Mouse (Mus musculus) brain, embryonic 14.5 days (tissue): ENCODE results near the gene Cdyl. TPM values are rescaled to one million over a fixed set of nuclear protein-coding genes. Genes with fewer than 3 reads are reported as not detected.

Source experiments
- DNase-seq: peaks from one replicate; pipeline ENCODE4 v3.0.0-alpha.2; 2011; ENCODE audit warnings: low read depth
- CTCF ChIP-seq: fragments of 200-500 bp; IDR thresholded peaks from 2 replicates; pipeline ENCODE4 v1.5.1; 2012; ENCODE audit warnings: inconsistent platforms, mild to moderate bottlenecking, moderate library complexity, borderline replicate concordance; ENCODE audit not compliant: insufficient read depth, insufficient read length; ENCODE audit errors: extremely low read depth
- POLR2A ChIP-seq: fragments of 200-500 bp; IDR thresholded peaks from 2 replicates; pipeline ENCODE4 v1.6.1; 2012; ENCODE audit warnings: mild to moderate bottlenecking, inconsistent platforms, borderline replicate concordance; ENCODE audit not compliant: poor library complexity, insufficient read depth, insufficient read length, severe bottlenecking; ENCODE audit errors: extremely low read depth
- polyA plus RNA-seq: library from polyadenylated mRNA; depleted of rRNA; stranded (reverse); fragments of >200 nt; gene quantifications from 2 replicates; pipeline ENCODE4 v1.2.3, GENCODE M21; 2012

Cdyl gene
- polyA plus RNA-seq, 1 experiment: 6.9 TPM

DNA sequence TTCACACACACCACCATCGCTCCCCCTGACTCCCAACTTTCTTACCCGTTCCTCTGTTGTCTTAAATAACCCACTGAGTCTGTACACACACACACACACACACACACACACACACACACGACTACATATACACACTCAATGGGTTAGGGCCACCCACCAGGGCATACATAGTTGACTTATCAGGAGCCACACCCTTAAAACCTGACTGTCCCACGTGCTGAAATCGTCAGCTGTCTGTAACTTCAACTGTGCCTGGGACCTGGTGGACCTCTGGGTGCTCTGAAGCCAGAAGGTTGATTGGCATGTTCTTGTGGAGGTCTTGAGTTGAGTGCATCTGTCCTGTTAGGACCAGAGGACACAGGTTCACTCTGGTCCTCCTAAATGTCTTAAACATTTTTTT is 90.0 kb downstream of the Cdyl start:
- DNase-seq: no peak
- TF ChIP-seq CTCF: no peak
- no peak for TF ChIP-seq POLR2A

DNA sequence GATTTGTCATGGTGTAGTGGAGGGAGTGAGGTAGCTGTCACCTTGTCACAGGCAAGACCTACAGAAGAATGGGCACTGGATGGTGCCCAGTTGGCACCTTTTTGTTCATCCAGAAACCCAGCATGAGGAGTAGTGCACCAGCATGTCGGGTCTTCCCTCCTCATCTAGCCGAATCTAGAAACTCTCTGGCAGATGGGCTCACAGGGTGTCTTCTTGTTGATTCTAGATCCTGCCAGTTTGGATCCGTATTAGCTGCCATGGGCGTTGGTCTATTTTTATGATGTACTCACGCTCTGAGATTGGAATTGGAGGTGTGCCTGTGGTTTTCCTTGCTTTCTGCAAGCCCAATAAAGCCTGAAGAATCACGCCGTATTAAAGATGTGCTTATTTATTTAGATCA is 92.4 kb downstream of the Cdyl start:
- DNase-seq: no peak
- TF ChIP-seq POLR2A: no peak
- no peak for TF ChIP-seq CTCF

DNA sequence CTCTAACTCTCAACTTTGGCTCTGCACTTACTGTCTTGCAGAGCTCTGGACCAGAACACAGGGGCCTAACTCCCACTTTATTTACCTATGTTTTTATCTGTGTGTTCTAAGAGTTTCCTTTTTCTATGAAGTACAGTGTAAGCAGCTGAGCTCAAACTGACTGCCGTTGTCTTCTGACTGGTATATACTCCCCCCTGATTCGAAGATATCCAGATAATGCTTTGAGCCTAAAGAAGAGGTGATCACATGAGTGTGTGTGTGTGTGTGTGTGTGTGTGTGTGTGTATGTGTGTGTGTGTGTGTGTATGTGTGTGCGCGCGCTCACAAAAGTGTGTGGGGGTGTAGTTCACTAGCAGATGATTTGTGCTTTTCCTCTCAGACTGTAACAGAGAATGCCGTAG is 95.4 kb downstream of the Cdyl start:
- no peak for DNase-seq

DNA sequence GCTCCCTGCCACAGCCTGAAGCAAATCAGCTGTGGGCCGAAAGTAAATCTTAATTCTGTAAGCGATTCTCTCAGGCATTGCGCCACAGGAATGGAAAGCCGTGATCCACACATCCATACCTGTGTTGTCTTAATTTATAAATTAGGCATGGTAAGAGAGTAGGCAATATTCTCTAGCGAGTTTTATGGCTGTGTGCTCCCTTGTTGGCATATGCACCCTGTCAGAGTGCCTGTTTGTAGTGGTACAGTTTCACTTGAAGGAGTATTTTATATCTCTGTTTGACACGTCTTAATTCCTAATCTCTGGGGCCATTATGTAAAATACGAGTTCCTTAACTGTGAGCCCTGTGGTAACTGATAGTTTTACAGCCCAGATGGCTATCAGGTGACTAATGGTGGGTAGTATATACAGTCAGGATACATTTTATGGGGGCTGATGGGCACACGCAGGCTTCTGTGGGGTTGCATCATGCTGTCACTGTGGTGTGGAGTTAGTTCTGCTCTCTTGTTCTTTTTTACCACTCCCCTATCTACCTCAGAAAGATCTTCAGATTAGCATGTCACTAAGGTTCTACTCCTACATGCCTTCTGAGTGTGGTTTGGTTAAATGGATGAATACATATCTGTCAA is 96.1 kb downstream of the Cdyl start:
- no peak for TF ChIP-seq CTCF
- no peak for DNase-seq

More for the DNA sequence above, 95.4 kb downstream of the Cdyl start:
- TF ChIP-seq POLR2A (no peak), CTCF (no peak)

DNA sequence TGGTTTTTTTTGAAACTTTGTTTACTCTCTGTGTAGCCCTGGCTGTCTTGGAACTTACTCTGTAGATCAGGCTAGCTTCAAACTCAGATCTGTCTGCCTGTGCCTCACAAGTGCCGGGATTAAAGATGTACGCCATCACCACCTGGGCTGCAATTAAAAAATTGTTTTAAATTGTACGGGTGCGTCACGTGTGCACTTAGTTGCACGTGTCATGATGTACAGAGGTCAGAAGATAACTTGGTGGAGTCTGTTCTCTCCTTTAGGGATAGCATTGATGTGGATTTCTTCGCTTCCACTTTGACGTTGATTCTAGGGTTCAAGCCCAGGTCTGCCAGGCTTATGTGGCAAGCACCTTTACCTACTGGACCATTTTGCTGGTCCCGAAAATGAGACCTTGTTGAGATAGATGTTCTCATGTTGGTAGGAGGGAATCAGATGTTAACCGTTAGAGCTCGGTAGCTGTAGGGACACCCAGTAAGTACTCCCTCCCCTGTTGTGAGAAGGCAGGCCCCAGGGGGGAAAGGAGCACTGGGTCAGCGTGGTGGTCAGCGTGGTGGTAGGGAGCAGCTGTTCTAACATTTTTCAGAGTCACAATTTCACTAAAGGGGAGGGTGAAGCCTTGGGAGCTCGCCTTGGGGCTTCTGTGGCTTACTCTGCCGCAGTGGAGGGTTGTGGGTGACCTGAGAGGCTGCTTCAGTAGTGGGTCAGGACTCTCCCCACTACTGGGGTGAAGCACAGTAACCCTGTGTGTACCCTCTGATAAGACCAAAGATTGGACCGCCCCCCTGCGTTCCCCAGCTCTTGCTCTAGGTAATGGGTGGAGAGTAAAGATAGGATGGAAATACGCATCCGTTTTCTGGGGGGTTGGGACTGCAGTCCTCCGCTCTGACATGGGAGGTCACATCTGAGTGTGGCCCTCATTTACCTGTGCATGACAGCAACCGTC is 97.0 kb downstream of the Cdyl start:
- no peak for DNase-seq
- TF ChIP-seq CTCF (no peak), POLR2A (no peak)

DNA sequence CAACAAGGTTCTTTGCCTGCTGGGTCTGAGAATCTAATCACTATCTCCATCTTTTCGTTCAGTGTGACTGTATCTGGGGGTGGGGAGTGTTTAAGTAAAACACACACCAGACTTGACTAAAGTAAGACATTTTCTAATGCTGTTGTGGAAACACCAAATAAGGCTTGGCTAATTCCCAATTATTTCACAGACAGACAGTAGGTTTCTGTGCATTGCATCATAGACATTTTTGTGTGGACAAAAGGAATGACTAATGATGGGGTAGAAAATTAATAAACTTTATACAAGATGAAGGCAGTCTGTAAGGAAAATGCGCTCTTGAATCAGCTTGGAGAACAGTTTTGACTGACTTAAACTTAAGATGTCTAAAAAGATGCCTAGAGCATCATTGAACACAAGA is 100.7 kb downstream of the Cdyl start:
- no peak for TF ChIP-seq POLR2A
- TF ChIP-seq CTCF: no peak
- DNase-seq: no peak

DNA sequence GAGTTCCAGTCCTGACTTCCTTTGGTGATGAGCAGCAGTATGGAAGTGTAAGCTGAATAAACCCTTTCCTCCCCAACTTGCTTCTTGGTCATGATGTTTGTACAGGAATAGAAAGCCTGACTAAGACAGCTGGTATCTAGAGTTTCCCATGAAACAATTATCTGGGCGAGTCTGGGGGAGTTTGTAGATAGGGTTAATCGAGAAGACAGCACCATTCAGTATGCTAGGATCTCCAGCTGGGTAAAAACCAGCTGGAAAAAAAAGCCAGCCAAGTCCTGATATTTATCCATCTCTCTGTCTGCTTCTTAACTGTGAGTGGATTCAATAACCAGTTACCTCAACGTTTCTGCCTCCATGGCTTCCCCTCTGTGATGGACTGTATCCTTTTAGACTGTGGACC is 104.9 kb downstream of the Cdyl start:
- DNase-seq: no peak
- TF ChIP-seq CTCF: no peak
- no peak for TF ChIP-seq POLR2A

DNA sequence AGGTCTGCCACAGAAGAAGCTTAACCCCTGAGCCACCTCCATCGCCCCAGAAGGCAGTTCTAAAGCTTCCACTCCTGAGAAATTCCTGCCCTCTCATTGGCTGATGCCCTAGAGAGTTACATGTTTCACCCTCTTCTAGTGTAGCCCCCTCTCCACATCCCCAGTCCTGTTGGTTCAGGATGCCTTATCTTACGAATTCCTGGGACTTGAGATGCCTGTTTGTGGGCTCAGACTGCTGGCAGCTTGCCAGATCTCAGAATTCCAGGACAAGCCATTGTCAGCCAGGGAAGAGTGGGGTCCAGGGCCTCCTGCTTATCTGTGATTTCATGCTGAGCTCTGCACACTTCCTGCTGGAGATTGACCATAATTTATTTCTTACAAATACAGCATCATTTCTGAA is 106.2 kb downstream of the Cdyl start:
- no peak for TF ChIP-seq CTCF
- TF ChIP-seq POLR2A: no peak
- DNase-seq: peak; percentile 33

DNA sequence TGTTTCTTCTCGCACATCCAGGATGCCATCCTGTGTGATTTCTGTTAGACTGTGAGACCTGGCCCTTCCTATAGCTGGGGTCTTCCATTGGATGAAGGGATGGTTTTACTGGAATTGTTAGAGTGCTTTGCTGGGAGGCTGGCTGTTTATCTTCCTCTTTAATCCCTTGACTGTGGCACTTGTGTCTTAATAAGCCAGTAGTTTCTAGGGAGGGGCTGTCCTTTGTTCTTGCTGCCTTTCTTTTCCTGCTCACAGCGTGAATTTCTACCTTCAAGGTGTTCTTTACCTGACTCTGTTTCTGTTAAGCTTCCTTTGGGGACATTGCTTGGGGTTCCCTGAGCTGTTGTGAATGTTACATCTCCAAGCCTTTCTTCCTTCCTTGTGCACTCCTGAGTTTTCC is 110.0 kb downstream of the Cdyl start:
- TF ChIP-seq CTCF: no peak
- no peak for TF ChIP-seq POLR2A
- DNase-seq: no peak

DNA sequence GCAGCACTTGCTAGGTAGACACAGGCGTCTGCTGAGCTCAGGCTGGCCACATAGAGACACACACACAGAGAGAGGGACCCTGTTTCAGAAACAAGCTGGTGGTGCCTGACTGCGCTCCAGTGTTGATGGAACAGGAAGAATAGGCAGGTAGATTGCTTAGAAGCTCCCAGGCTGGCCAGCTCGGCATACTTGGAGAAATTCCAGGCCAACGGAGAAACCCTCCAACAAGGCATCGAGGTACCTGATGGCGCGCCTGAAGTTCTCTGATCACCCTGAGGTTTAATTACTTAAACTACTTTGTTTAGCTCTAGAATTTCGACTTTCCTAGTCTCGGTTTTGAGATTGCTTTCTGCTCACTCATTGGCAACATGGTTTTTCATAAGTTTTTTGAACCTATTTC is 110.8 kb downstream of the Cdyl start:
- TF ChIP-seq POLR2A: no peak
- no peak for DNase-seq

DNA sequence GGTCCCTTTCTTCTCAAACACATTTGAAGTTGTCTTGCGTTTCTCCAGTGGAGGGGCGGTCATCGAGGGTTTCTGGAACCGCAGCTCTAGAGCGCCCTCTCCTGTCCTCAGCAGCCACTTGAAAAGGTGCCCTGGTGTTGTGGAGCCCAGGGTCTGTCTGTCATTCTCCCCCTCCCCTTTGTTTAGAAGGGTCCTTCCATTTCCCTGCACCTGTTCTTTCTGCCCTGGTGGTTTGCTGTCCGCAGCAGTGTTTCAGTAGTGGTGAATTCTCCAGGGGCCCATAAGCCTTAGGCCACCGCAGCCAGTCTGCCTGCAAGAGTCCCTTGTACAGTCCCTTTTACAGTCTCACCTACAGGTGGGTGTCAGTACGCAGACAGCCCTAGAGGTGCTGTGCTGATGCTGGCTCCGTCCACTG is 112.3 kb downstream of the Cdyl start:
- peak; percentile 50 for TF ChIP-seq CTCF
- TF ChIP-seq POLR2A: no peak
- peak; percentile 32 for DNase-seq

DNA sequence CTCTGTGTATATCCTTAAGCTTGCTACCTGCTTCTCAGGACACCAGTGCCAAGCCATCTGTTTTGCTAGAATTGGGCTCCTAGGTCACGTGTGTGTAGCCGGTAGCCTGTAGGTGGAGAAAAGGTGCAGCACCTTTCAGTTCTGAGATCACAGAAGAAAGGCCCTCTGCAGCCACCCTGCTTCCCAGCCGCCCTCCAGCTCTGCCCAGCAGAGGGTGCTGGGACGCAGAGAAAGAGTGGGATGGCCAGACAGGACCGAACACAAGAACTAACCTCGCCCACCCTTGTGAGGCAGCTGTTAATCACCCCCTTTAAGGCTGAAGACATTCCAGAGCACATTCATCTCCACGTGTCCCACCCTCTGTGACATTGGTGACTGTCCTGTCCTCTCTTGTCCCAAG is 114.1 kb downstream of the Cdyl start:
- no peak for TF ChIP-seq POLR2A
- TF ChIP-seq CTCF: peak; percentile 42; the same call in 1 of the 2 replicates
- no peak for DNase-seq

DNA sequence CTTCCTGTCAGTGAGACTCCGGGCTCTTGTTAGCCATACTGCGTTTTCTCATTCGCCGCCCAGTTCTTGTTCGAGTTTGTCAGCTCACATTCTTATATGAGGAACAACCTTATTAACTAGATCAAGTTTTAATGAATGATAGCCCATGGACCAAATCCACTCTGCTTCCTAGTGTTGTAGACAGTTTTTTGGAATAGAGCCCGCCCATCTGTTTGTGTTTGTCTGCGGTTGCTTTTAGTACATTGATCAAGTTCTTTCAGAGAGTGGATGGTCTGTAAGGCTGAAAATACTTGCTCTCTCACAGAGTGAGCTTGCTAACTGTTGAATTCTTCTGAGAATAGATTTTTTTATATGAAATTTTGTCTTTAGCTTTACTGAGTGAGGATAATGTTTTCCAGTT is 116.5 kb downstream of the Cdyl start:
- DNase-seq: peak; percentile 85

More for the DNA sequence above, 116.5 kb downstream of the Cdyl start:
- TF ChIP-seq CTCF (no peak), POLR2A (no peak)
